Mouse (Mus musculus) thymus, postnatal 4 days (tissue): ENCODE data around the gene Fam20a.
"Not testable (repeated sequence)": the region's sequence is repeated elsewhere in the genome, so short reads cannot be mapped to it uniquely, and the experiment has no call there.

Experiments used
- DNase-seq: peaks from one replicate; pipeline ENCODE4 v3.0.0; 2021

The Fam20a gene

DNA sequence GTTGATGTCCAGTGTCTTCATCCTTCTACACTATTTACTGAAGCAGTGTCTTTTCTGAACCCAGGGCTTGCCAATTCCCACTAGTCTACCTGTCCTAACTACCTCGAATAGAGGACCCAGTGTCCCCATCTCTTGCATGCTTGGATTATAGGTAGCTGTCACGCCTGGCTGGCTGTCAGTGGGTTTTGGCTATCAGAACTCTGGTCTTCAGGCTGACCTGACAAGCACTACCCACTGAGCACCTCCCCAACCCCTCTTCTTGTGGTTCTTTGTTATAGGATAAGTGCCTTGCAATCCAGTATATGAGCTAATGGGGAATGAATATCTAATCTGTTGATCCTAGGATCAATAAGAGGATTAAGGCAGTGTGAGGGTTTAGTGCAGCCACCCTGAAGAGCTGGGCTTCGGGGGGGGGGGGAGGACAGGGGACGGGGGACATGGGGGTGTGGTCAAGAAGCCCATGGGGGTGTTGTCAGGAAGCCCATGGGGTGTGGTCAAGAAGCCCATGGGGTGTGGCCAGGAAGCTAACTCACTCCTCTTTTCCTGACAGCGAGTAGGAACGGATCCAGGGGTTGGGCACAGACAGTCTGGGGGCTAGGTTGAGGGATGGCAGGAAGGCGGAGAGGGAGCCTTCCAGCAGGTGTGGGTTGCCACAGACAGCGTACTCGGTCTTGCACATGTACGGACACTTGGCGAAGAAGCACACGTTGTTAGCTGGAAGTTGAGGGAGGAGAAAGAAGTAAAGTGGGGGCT lies 45.3 kb downstream of the Fam20a start:
- DNase-seq, result no peak

DNA sequence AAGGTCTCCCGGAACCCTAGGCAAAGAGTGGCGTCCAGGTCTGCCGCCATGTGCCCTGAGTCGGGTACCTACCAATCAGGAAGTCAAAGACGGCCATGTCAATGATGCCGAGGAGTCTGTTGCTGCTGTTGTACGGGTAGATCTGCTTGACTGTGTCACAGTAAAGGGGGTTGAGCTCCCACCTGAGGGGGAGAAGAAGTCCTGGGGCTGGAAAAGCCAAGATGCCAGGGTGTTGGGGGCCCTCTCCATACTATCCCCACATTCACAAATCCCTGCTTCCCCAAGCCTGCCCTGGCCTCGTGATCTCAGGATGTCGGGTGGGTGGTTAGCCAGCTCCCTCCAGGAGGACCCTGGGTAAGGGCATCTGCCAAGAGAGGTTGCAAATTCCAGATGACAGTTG lies 46.3 kb downstream of the Fam20a start:
- DNase-seq, result no peak

- no peak for DNase-seq
These were observed 46.9 kb downstream of the Fam20a start for GRCm38 (mm10) chr11:109675208-109675607.

- DNase-seq, result no peak
These were observed 47.5 kb downstream of the Fam20a start for GRCm38 (mm10) chr11:109674542-109674941.

- DNase-seq, result no peak
These were observed 48.3 kb downstream of the Fam20a start for GRCm38 (mm10) chr11:109673741-109674140.

- DNase-seq, result no peak
These were observed 49.0 kb downstream of the Fam20a start for GRCm38 (mm10) chr11:109672881-109673739.

- no peak for DNase-seq
These were observed 49.7 kb downstream of the Fam20a start for GRCm38 (mm10) chr11:109672396-109672795.

DNA sequence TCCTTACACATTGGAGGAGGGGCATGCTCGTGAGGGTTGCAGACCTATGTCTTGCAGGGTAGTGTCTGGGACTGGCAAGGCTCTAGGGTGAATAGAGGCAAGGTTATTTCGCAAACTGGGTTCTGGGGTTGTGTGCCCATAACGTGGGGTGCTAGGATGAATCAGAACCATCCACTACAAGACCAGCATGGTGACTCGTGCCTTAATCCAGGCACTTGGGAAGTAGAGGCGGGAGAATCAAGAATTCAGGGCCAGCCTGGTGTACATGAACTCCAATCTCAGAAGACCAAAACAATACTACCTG lies 50.1 kb downstream of the Fam20a start:
- DNase-seq, result no peak

DNA sequence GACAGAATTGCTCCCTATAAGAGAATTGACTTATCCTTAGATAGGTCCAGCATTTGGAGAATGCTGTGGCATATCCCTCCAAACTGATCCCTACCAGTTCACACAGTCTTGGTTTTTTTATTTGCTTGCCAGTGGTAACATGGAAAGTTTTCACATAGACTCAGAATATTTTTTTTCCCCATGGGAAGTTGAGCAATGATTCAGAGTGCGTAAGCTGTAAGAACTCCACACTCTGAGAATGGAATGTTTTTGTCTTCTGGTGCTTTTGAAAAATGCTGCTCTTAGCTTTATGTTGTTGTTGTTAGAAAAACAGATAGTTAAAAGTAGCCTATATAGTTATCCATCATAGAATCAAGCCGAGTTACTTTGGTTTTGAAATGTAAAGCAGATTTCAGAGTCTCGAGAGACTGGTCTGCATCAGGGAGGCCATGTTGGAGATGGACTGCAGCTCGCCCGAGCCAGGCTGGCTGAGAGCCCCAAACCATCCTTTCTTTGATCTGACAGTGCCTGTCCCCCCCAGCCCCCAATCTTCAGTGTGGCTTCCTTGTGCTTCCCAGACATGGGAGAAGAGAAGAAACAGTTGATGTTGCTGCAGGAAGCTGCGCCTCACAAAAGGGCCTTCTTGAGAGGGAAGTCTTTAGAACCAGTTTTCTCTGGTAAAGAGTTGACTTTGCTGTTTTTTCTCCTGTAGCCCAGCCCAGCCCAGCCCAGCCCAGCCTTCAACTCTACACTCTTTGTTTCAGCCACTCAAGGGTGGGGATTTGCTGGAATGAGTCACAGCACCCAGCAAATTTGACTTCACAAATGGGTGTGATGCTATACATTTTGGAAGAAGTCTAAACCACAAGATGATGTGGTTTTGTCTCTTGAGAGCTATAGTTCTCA lies 50.7 kb downstream of the Fam20a start:
- DNase-seq, result no peak

DNA sequence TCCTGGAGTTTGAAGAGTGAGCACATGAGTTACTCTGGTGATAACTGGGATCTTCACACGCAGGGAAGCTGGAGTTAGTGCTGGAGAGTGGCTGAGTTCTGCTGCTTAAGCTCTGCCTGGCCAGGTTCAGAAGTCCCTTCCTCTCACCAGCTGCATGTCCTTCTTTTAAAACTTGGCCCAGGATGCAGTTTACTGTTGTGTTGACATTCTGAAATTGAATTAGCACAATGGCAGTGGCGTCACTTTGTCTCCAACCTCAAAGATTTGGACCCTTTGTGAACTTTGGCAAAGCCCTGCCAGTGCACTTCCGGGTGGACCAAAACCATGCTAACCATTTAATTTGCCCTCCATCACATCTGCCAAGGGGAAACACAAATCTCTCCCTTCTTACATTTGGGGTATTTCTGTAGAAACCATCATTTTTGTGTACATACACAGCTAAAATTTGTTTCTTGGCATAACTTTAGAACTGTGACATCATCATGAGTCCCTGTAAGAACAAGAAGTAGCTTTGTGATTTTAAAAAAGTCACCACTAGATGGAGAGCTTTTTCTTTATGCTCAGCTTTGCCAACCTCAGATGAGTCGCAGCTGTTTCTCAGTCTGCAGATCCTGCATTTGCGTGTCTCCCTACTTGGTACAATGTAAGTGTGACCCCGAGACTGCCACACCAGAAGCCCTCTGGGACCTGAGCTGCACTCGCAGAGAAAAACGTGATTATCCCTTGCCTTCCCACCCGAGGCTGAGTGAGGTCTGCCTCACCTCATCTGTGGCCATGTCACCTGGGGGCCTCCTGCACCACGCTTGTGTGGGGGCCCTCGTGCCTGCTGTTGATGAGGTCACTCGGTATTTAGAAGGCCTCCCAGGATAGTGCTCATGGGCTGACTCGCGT lies 51.8 kb downstream of the Fam20a start:
- no peak for DNase-seq

DNA sequence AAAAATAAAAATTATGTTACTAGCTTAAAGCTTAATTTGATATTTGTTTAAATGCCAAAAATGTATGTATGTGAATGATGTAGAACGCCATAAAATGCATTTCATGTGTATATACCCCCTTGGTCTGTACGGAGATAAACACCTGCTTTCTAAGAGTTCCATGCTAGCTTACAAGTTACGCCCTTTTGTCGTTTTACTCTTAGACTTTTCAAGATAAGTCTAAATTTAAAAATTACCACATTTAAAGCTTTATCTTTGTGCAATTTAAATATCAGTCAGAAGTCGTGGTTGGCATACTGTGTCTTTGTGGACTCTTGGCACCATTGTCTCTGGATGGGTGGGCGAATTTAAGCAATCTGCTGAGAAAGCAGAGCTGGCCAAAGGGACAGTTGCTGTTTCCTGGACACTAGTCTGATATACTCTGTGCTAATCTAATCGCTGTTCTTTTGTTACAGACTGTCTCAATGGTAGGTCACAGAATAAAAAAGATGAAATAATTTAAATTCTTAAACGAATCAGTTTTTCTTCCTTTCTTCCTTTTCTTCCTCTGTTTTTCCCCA lies 52.9 kb downstream of the Fam20a start:
- no peak for DNase-seq

DNA sequence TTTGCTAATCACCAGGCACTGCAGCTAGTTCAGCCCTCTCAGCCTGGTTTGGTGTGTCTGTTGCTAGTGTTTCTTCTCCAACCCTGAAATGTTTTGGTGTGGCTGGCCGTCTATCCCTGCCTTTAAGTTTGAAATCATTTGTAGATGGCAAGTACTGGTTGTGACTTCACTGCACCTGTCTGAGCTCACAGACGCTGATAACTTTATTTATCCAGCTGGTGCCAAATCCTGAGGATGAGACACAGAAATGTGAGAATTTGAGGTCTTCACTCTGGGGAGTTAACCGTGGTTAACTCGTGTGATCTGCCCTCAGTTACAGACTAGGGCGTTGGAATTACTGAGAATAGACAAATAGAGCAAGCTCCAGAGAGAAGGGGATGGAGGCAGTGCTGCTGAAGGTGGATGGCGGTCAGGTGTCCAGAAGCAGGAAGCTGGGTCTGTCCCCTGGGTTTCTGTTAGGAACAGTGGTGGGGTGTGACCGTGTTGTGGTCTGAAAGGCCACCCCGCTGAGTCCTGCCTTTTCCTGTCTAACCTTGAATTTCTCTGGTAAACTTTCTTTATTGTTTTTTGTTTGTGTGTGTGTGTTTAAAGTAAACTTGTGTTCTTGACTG lies 53.9 kb downstream of the Fam20a start:
- no peak for DNase-seq

GRCm38 (mm10) chr11:109667371-109667770 lies 54.7 kb downstream of the Fam20a start:
- DNase-seq, result no peak

- DNase-seq, result no peak
These were observed 55.7 kb downstream of the Fam20a start for GRCm38 (mm10) chr11:109666411-109666810.

DNA sequence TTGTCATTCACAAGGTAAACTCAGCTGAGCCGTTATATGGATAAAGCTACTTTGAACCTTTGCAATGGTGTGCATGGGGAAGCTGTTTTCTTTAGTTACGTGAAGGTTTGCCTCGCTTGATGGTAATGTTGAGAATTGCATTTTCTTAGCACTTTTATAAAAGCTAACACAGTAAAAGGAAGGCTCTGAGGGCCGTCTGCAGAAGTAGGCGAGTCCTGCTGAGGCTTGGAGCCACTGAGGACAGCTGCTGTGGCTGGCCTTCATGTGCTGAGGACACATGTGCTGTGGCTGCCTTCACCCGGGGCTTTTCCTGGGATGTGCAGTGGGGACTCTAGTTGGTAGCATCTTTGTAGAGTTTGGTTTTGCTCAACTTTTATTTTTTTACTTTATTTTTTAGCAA lies 56.7 kb downstream of the Fam20a start:
- DNase-seq, result no peak

- DNase-seq, result no peak
These were observed 57.8 kb downstream of the Fam20a start for GRCm38 (mm10) chr11:109664293-109664692.

DNA sequence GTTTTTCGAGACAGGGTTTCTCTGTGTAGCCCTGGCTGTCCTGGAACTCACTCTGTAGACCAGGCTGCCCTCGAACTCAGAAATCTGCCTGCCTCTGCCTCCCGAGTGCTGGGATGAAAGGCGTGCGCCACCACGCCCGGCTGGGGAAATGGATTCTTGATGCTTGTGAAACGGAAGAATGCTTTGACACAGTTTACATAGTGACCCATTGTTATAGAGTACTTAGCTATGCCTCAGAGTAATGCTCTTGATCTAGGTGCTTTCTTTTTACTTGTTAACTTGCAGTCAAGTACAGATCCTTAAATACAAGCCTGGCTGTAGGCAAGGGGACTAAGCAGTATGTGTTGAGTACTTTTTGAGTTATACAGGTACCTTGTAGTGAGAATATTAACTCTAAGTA lies 61.6 kb downstream of the Fam20a start:
- DNase-seq, result not testable (repeated sequence)

DNA sequence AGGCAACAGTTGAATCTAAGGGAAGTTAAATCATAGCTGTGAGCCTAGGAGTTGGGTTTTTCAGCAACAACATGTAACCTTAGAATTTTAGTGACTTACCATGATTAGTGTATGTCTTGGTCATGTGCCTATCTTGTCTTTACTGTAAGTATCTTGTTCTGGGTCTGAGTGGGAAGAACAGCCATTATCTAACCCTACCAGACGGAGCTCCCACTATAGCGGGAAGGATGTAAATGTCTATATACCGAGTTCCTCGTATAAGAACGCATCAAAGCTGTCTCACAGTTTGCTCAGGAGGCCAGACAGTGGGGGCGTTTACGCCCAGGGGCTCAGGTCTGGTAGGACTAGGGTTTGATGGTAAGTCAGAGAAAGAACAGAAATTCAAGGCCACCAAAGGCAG lies 65.8 kb downstream of the Fam20a start:
- DNase-seq, result no peak

- DNase-seq, result no peak
These were observed 67.5 kb downstream of the Fam20a start for GRCm38 (mm10) chr11:109654581-109654980.

- DNase-seq, result no peak
These were observed 68.9 kb downstream of the Fam20a start for GRCm38 (mm10) chr11:109653201-109653600.

GRCm38 (mm10) chr11:109652505-109652904 lies 69.6 kb downstream of the Fam20a start:
- no peak for DNase-seq
